Mouse (Mus musculus): ENCODE data around the gene Aqp1. TPM values are rescaled to one million over a fixed set of nuclear protein-coding genes. Genes with fewer than 3 reads are reported as not detected.
A peak's percentile ranks its signal among the peaks of the same experiment; 100 is the strongest.

The Aqp1 gene
- total and polyA plus RNA-seq, 3 experiments, result not detected

DNA sequence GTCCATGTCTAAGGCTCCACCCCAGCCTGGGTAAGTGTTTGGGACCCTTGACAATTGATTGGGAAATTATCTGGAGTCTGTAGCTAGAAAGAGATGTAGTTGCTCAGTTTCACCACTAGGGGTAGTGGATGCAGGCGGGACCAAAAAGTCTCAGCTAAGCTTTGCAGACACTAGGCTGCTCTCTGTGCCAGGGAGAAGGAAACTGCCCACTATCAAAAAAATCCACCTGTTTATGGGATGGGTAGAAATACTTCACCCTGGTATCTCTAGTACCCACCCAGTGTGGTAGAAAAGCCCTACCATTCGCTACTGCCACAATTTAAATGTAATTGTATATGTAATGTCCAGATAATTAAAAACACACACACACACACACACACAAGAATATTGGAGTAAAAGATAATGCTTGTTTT, 22.5 kb downstream of the Aqp1 start:
- dilution Hi-C loops (cut with MboI; ENCODE audit: extremely low pct_ligation_motif_present, extremely low pct_unique_long_range_greater_than_20kb, low sequenced_read_pairs), result no loop called here
- Histone ChIP-seq H3K27me3 (replicated peaks) (peaks cover 72% of the 10 kb centered on the region), H3K4me3 (replicated peaks in 1 of 3; ENCODE audit: low read depth in 2 of 3, low read length in 2 of 3, poor library complexity in 1 of 3) (no peak overlapping the region), H3K9me3 (replicated peaks; ENCODE audit: low read length) (no peaks in the 10 kb centered on the region), H3K9ac (ENCODE audit: insufficient read depth, low read depth) (no peak overlapping the region), H3K36me3 (replicated peaks in 1 of 2; ENCODE audit: control insufficient read depth in 1 of 2, insufficient read depth in 1 of 2, low read length in 1 of 2) (no peaks in the 10 kb centered on the region), H3K4me2 (ENCODE audit: insufficient read depth, low read depth, poor library complexity, severe bottlenecking) (peak overlapping the region; percentile 83; the same call in 1 of the 2 replicates), H3K4me1 (ENCODE audit: control insufficient read depth in 1 of 2, insufficient read depth in 2 of 2) (no peaks in the 10 kb centered on the region), H3K27ac (ENCODE audit: insufficient read depth, low read depth) (no peak overlapping the region), H3K79me2 (replicated peaks; ENCODE audit: control insufficient read depth, extremely low read depth, insufficient read depth, poor library complexity, severe bottlenecking) (no peaks in the 10 kb centered on the region)
- in situ Hi-C loops (cut with MboI; ENCODE audit: low pct_ligation_motif_present, low pct_unique_long_range_greater_than_20kb, low sequenced_read_pairs), result no loop called here
- peak; percentile 39 for DNase-seq (ENCODE audit: extremely low read depth)
- TF ChIP-seq CTCF (conservative IDR thresholded peaks at IDR 0.05 in 1 of 2, IDR thresholded peaks at IDR 0.05 in 1 of 2; ENCODE audit: low read depth in 2 of 2, low read length in 2 of 2), result peak; percentile 72 to 87
- no peak for TF ChIP-seq BHLHE40 (IDR thresholded peaks at IDR 0.05; ENCODE audit: low read depth, low read length)
- TF ChIP-seq UBTF (IDR thresholded peaks at IDR 0.05; ENCODE audit: low read depth, low read length), result no peak
- TF ChIP-seq NRF1 (IDR thresholded peaks at IDR 0.05; ENCODE audit: low read depth, low read length), result no peak
- TF ChIP-seq SMC3 (IDR thresholded peaks at IDR 0.05; ENCODE audit: low read depth, low read length), result peak; percentile 17; the same call in 1 of the 2 replicates
- no peak for TF ChIP-seq TCF12 (IDR thresholded peaks at IDR 0.05; ENCODE audit: low read depth, low read length)

GRCm38 (mm10) chr6:55362663-55363062, 26.4 kb downstream of the Aqp1 start:
- H3K4me1 ChIP-seq (ENCODE audit: control insufficient read depth in 1 of 2, insufficient read depth in 2 of 2), result no peaks in the 10 kb centered on the region
- no peak overlapping the region for H3K4me2 ChIP-seq (ENCODE audit: insufficient read depth, low read depth, poor library complexity, severe bottlenecking)
- H3K27me3 ChIP-seq (replicated peaks), result peaks cover 51% of the 10 kb centered on the region
- H3K27ac ChIP-seq (ENCODE audit: insufficient read depth, low read depth), result no peak overlapping the region
- in situ Hi-C loops (cut with MboI; ENCODE audit: low pct_ligation_motif_present, low pct_unique_long_range_greater_than_20kb, low sequenced_read_pairs), result no loop called here
- H3K9me3 ChIP-seq (replicated peaks; ENCODE audit: low read length), result no peaks in the 10 kb centered on the region
- H3K9ac ChIP-seq (ENCODE audit: insufficient read depth, low read depth), result no peak overlapping the region
- no peak overlapping the region for H3K4me3 ChIP-seq (replicated peaks in 1 of 3; ENCODE audit: low read depth in 2 of 3, low read length in 2 of 3, poor library complexity in 1 of 3)
- no peaks in the 10 kb centered on the region for H3K36me3 ChIP-seq (replicated peaks in 1 of 2; ENCODE audit: control insufficient read depth in 1 of 2, insufficient read depth in 1 of 2, low read length in 1 of 2)
- dilution Hi-C loops (cut with MboI; ENCODE audit: extremely low pct_ligation_motif_present, extremely low pct_unique_long_range_greater_than_20kb, low sequenced_read_pairs), result no loop called here
- H3K79me2 ChIP-seq (replicated peaks; ENCODE audit: control insufficient read depth, extremely low read depth, insufficient read depth, poor library complexity, severe bottlenecking), result no peaks in the 10 kb centered on the region
- TF ChIP-seq BHLHE40 (IDR thresholded peaks at IDR 0.05; ENCODE audit: low read depth, low read length), result no peak
- TF ChIP-seq NRF1 (IDR thresholded peaks at IDR 0.05; ENCODE audit: low read depth, low read length), result no peak
- TF ChIP-seq ZMIZ1 (IDR thresholded peaks at IDR 0.05; ENCODE audit: low read depth, low read length), result no peak
- no peak for TF ChIP-seq POLR2AphosphoS2 (IDR thresholded peaks at IDR 0.05; ENCODE audit: low read depth, low read length)
- no peak for TF ChIP-seq IRF4 (IDR thresholded peaks at IDR 0.05; ENCODE audit: low read depth, low read length)
- no peak for TF ChIP-seq MYC (IDR thresholded peaks at IDR 0.05; ENCODE audit: low read depth, low read length)
- TF ChIP-seq KAT2A (IDR thresholded peaks at IDR 0.05; ENCODE audit: insufficient replicate concordance, low read length), result no peak
- TF ChIP-seq SIN3A (IDR thresholded peaks at IDR 0.05; ENCODE audit: low read length), result no peak
- TF ChIP-seq CHD1 (IDR thresholded peaks at IDR 0.05; ENCODE audit: low read depth, low read length), result no peak
- no peak for DNase-seq (ENCODE audit: extremely low read depth)

GRCm38 (mm10) chr6:55367126-55367525, 30.9 kb downstream of the Aqp1 start:
- Histone ChIP-seq H3K9ac (ENCODE audit: insufficient read depth, low read depth) (no peak overlapping the region), H3K79me2 (replicated peaks; ENCODE audit: control insufficient read depth, extremely low read depth, insufficient read depth, poor library complexity, severe bottlenecking) (no peaks in the 10 kb centered on the region), H3K27ac (ENCODE audit: insufficient read depth, low read depth) (no peak overlapping the region), H3K4me2 (ENCODE audit: insufficient read depth, low read depth, poor library complexity, severe bottlenecking) (no peak overlapping the region), H3K27me3 (replicated peaks) (peaks cover 56% of the 10 kb centered on the region), H3K36me3 (replicated peaks in 1 of 2; ENCODE audit: control insufficient read depth in 1 of 2, insufficient read depth in 1 of 2, low read length in 1 of 2) (no peaks in the 10 kb centered on the region), H3K9me3 (replicated peaks; ENCODE audit: low read length) (peaks cover 12% of the 10 kb centered on the region), H3K4me3 (replicated peaks in 1 of 3; ENCODE audit: low read depth in 2 of 3, low read length in 2 of 3, poor library complexity in 1 of 3) (no peak overlapping the region), H3K4me1 (ENCODE audit: control insufficient read depth in 1 of 2, insufficient read depth in 2 of 2) (no peaks in the 10 kb centered on the region)
- in situ Hi-C loops (cut with MboI; ENCODE audit: low pct_ligation_motif_present, low pct_unique_long_range_greater_than_20kb, low sequenced_read_pairs) (no loop called here), dilution Hi-C loops (cut with MboI; ENCODE audit: extremely low pct_ligation_motif_present, extremely low pct_unique_long_range_greater_than_20kb, low sequenced_read_pairs) (no loop called here)
- no peak for DNase-seq (ENCODE audit: extremely low read depth)
- TF ChIP-seq EP300 (IDR thresholded peaks at IDR 0.05; ENCODE audit: low read length), result no peak
- no peak for TF ChIP-seq MAZ (IDR thresholded peaks at IDR 0.05; ENCODE audit: low read depth, low read length)
- TF ChIP-seq IRF4 (IDR thresholded peaks at IDR 0.05; ENCODE audit: low read depth, low read length), result no peak
- no peak for TF ChIP-seq RAD21 (IDR thresholded peaks at IDR 0.05; ENCODE audit: low read depth, low read length)
- TF ChIP-seq MAFK (IDR thresholded peaks at IDR 0.05; ENCODE audit: insufficient replicate concordance, low read length), result no peak
- TF ChIP-seq ZC3H11A (IDR thresholded peaks at IDR 0.05; ENCODE audit: low read depth, low read length), result no peak
- TF ChIP-seq TBP (conservative IDR thresholded peaks at IDR 0.05; ENCODE audit: low read depth, low read length), result no peak
- no peak for TF ChIP-seq MXI1 (IDR thresholded peaks at IDR 0.05; ENCODE audit: low read depth, low read length)
- TF ChIP-seq RCOR1 (conservative IDR thresholded peaks at IDR 0.05; ENCODE audit: low read depth, low read length), result no peak
- no peak for TF ChIP-seq SIN3A (IDR thresholded peaks at IDR 0.05; ENCODE audit: low read length)
- no peak for TF ChIP-seq BHLHE40 (IDR thresholded peaks at IDR 0.05; ENCODE audit: low read depth, low read length)
- no peak for TF ChIP-seq CTCF (conservative IDR thresholded peaks at IDR 0.05 in 1 of 2, IDR thresholded peaks at IDR 0.05 in 1 of 2; ENCODE audit: low read depth in 2 of 2, low read length in 2 of 2)
- no peak for TF ChIP-seq GABPA (IDR thresholded peaks at IDR 0.05; ENCODE audit: insufficient replicate concordance, low read depth, low read length)
- TF ChIP-seq KAT2A (IDR thresholded peaks at IDR 0.05; ENCODE audit: insufficient replicate concordance, low read length), result no peak
- no peak for TF ChIP-seq JUND (conservative IDR thresholded peaks at IDR 0.05; ENCODE audit: low read depth, low read length)
- TF ChIP-seq MAX (IDR thresholded peaks at IDR 0.05; ENCODE audit: low read length), result no peak
- no peak for TF ChIP-seq POLR2AphosphoS2 (IDR thresholded peaks at IDR 0.05; ENCODE audit: low read depth, low read length)
- TF ChIP-seq SMC3 (IDR thresholded peaks at IDR 0.05; ENCODE audit: low read depth, low read length), result no peak
- no peak for TF ChIP-seq NELFE (IDR thresholded peaks at IDR 0.05; ENCODE audit: low read depth, low read length)

All from CH12.LX (cell line).